Mouse (Mus musculus) liver, adult 2 months (tissue): Measurements from ENCODE around the gene Slc36a4. TPM values are rescaled to one million over a fixed set of nuclear protein-coding genes. Genes with fewer than 3 reads are reported as not detected.

ENCODE experiments used
- DNase-seq: peaks from one replicate; pipeline ENCODE4 v3.0.0-alpha.2; 2011; ENCODE audit warnings: low read depth, low spot score; ENCODE audit errors: extremely low read depth
- H3K27ac ChIP-seq: fragments of 200-500 bp; replicated peaks from 2 replicates; pipeline ENCODE4 v1.5.1; 2012; ENCODE audit warnings: low read depth, mild to moderate bottlenecking, control low read depth, inconsistent platforms, low read length; ENCODE audit not compliant: insufficient read depth
- H3K27me3 ChIP-seq: fragments of 200-500 bp; 2 replicates; pipeline ENCODE4 v1.6.1; 2012; ENCODE audit warnings: mild to moderate bottlenecking, moderate library complexity, low read length, inconsistent platforms; ENCODE audit not compliant: control insufficient read depth, insufficient read depth
- H3K36me3 ChIP-seq: fragments of 200-500 bp; 2 replicates; pipeline ENCODE4 v1.6.1; 2012; ENCODE audit warnings: low read length, inconsistent platforms; ENCODE audit not compliant: control insufficient read depth, insufficient read depth
- H3K4me1 ChIP-seq: fragments of 200-500 bp; 2 replicates; pipeline ENCODE4 v1.6.1; 2011; ENCODE audit warnings: low read length; ENCODE audit not compliant: control insufficient read depth, insufficient read depth
- H3K4me3 ChIP-seq: fragments of 200-500 bp; 2 replicates; pipeline ENCODE4 v1.5.1; 2011; ENCODE audit warnings: low read depth, mild to moderate bottlenecking, control low read depth, low read length, moderate library complexity; ENCODE audit not compliant: insufficient read depth
- H3K79me2 ChIP-seq: fragments of 200-500 bp; 2 replicates; pipeline ENCODE4 v1.6.1; 2012; ENCODE audit warnings: inconsistent platforms, mild to moderate bottlenecking, low read length, moderate library complexity; ENCODE audit not compliant: control insufficient read depth, insufficient read depth
- H3K9ac ChIP-seq: fragments of 200-500 bp; 2 replicates; pipeline ENCODE4 v1.6.1; 2012; ENCODE audit warnings: low read depth, mild to moderate bottlenecking, control low read depth, inconsistent platforms, low read length
- CTCF ChIP-seq: fragments of 200-500 bp; IDR thresholded peaks from 2 replicates; pipeline ENCODE4 v1.5.1; 2011; ENCODE audit warnings: low read depth, low read length, control low read depth
- POLR2A ChIP-seq: fragments of 200-500 bp; IDR thresholded peaks from 2 replicates; pipeline ENCODE4 v1.6.1; 2011; ENCODE audit warnings: low read length, control low read depth; ENCODE audit not compliant: insufficient read depth; ENCODE audit errors: extremely low read depth
- WGBS: fragments of 180-500 bp; shearing (Covaris S2); methylation state at CpG from one replicate; pipeline ENCODE4 v1.1.7; 2018; 5-methylcytosine and 5-hydroxymethylcytosine counted together
- polyA plus RNA-seq: library from polyadenylated mRNA; depleted of rRNA; stranded (reverse); fragments of >200 nt; gene quantifications from 2 replicates; pipeline ENCODE4 v1.2.3, GENCODE M21; 2012
- total RNA-seq: library from RNA; depleted of rRNA; stranded (reverse); fragments of >200 nt; gene quantifications from 2 replicates; pipeline ENCODE4 v1.2.3, GENCODE M21; 2014

Gene Slc36a4
- total and polyA plus RNA-seq, 2 experiments, result 2.6 to 3.8 TPM

GRCm38 (mm10) chr9:15766379-15766778 is 56.8 kb downstream of the Slc36a4 start:
- TF ChIP-seq CTCF (no peak), POLR2A (no peak)
- Histone ChIP-seq H3K36me3 (no peaks in the 10 kb centered on the region), H3K27ac (no peak overlapping the region), H3K79me2 (no peaks in the 10 kb centered on the region), H3K4me3 (no peak overlapping the region), H3K27me3 (no peaks in the 10 kb centered on the region), H3K4me1 (no peaks in the 10 kb centered on the region), H3K9ac (no peak overlapping the region)
- 90% methylated on average over 5 of the region's 5 CpGs for WGBS
- no peak for DNase-seq

DNA sequence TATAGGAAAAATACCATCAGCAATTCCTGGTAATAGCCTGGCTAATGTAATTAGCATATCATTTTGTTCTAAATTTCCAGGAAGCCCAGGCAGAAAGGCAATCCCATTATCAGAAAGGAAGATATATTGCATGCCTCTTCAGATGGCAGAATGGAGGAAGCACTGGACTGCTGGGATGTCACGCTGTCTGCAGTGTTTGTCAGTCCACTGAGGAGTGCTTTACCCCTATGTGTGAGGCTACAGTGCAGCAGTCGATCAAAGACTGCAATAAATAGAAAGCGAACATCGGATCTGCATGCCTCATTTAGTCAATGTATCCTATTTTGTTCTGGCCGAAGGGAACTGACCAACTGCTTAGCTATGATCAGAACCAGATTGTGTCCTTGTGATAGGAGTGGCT is 57.3 kb downstream of the Slc36a4 start:
- no peak for DNase-seq
- H3K36me3 ChIP-seq, result no peaks in the 10 kb centered on the region
- H3K27me3 ChIP-seq, result no peaks in the 10 kb centered on the region
- H3K27ac ChIP-seq, result no peak overlapping the region
- no peaks in the 10 kb centered on the region for H3K79me2 ChIP-seq
- no peak overlapping the region for H3K9ac ChIP-seq
- H3K4me1 ChIP-seq, result no peaks in the 10 kb centered on the region
- WGBS, result 78% methylated on average over 5 of the region's 5 CpGs
- TF ChIP-seq POLR2A (no peak), CTCF (no peak)
- H3K4me3 ChIP-seq, result no peak overlapping the region

DNA sequence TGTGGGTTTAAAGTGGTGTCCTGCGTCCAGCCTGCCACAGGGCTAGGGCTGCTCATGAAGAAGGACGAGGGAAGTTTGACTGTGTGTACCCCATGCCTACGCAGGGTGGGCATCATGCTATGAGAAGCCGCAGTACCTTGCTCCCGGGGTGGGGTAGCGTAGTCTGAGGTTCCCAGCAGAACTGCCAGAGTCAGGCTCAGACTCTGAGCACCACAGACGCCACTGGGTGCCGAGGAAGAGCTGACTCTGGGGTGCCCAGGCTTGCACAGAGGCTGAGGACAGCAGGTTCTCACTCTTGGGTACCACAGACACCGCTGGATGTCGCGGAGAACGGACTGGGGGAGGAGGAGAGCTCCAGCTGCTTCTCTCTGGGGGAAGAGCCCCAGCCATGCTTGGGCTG is 63.2 kb downstream of the Slc36a4 start:
- H3K4me3 ChIP-seq, result no peak overlapping the region
- H3K27ac ChIP-seq, result no peak overlapping the region
- no peak overlapping the region for H3K9ac ChIP-seq
- H3K36me3 ChIP-seq, result no peaks in the 10 kb centered on the region
- 84% methylated on average over 12 of the region's 12 CpGs for WGBS
- H3K4me1 ChIP-seq, result no peaks in the 10 kb centered on the region
- H3K27me3 ChIP-seq, result no peaks in the 10 kb centered on the region
- DNase-seq, result no peak
- H3K79me2 ChIP-seq, result no peaks in the 10 kb centered on the region
- TF ChIP-seq CTCF (no peak), POLR2A (no peak)

- 68% methylated on average over 4 of the region's 4 CpGs for WGBS
- Histone ChIP-seq H3K36me3 (no peaks in the 10 kb centered on the region), H3K9ac (no peak overlapping the region), H3K27me3 (no peaks in the 10 kb centered on the region), H3K79me2 (no peaks in the 10 kb centered on the region), H3K4me1 (no peaks in the 10 kb centered on the region), H3K4me3 (no peak overlapping the region), H3K27ac (no peak overlapping the region)
- no peak for DNase-seq
- no peak for TF ChIP-seq CTCF
These were observed 63.9 kb downstream of the Slc36a4 start for GRCm38 (mm10) chr9:15773426-15773825.

- no peak for DNase-seq
- Histone ChIP-seq H3K9ac (no peak overlapping the region), H3K79me2 (no peaks in the 10 kb centered on the region), H3K36me3 (no peaks in the 10 kb centered on the region), H3K4me3 (no peak overlapping the region), H3K27me3 (no peaks in the 10 kb centered on the region), H3K27ac (no peak overlapping the region), H3K4me1 (no peaks in the 10 kb centered on the region)
- WGBS, result 95% methylated on average over 1 of the region's 1 CpGs
- TF ChIP-seq POLR2A, result no peak
- TF ChIP-seq CTCF, result no peak
These were observed 65.4 kb downstream of the Slc36a4 start for GRCm38 (mm10) chr9:15774911-15775310.

- no peak for DNase-seq
- H3K4me1 ChIP-seq, result no peaks in the 10 kb centered on the region
- H3K27me3 ChIP-seq, result no peaks in the 10 kb centered on the region
- H3K9ac ChIP-seq, result no peak overlapping the region
- no peak overlapping the region for H3K27ac ChIP-seq
- H3K79me2 ChIP-seq, result no peaks in the 10 kb centered on the region
- H3K36me3 ChIP-seq, result no peaks in the 10 kb centered on the region
- H3K4me3 ChIP-seq, result no peak overlapping the region
- TF ChIP-seq CTCF, result no peak
- TF ChIP-seq POLR2A, result no peak
- 70% methylated on average over 4 of the region's 4 CpGs for WGBS
These were observed 72.4 kb downstream of the Slc36a4 start for GRCm38 (mm10) chr9:15781936-15782335.
